Mouse (Mus musculus): Measurements from ENCODE around the gene Ppp1r16b. TPM values are rescaled to one million over a fixed set of nuclear protein-coding genes. Genes with fewer than 3 reads are reported as not detected.

The Ppp1r16b gene
- total and polyA plus RNA-seq, 3 experiments: 0.16 to 0.75 TPM; not detected in 1

GRCm38 (mm10) chr2:158774886-158775285 is 109.7 kb downstream of the Ppp1r16b start:
- ATAC-seq (ENCODE audit: extremely low read depth, insufficient number of reproducible peaks, low FRiP score, poor library complexity, severe bottlenecking) (no peak), DNase-seq (ENCODE audit: low spot score) (no peak)
- Histone ChIP-seq H3K27me3 (ENCODE audit: insufficient read depth, low read length) (no peaks in the 10 kb centered on the region), H3K4me3 (ENCODE audit: low read depth, low read length) (no peak overlapping the region), H3K9me3 (replicated peaks) (no peaks in the 10 kb centered on the region), H3K36me3 (replicated peaks) (peaks cover 91% of the 10 kb centered on the region), H3K4me1 (ENCODE audit: insufficient read depth, low read depth, low read length) (peaks cover 22% of the 10 kb centered on the region)
- no peak for TF ChIP-seq TAL1 (conservative IDR thresholded peaks at IDR 0.05; ENCODE audit: low read depth, low read length)
- TF ChIP-seq GATA1 (IDR thresholded peaks at IDR 0.05; ENCODE audit: borderline replicate concordance, low read length): no peak
- TF ChIP-seq CTCF (IDR thresholded peaks at IDR 0.05; ENCODE audit: low read depth, low read length): no peak
- TF ChIP-seq GATA2 (IDR thresholded peaks at IDR 0.05; ENCODE audit: borderline replicate concordance, low read depth, low read length): no peak
- TF ChIP-seq POLR2AphosphoS5 (IDR thresholded peaks at IDR 0.05; ENCODE audit: insufficient replicate concordance, low read depth, low read length): no peak

- no peaks in the 10 kb centered on the region for H3K9me3 ChIP-seq (replicated peaks)
- no peak for DNase-seq (ENCODE audit: low spot score)
- H3K36me3 ChIP-seq (replicated peaks): peaks cover 93% of the 10 kb centered on the region
- H3K4me1 ChIP-seq (ENCODE audit: insufficient read depth, low read depth, low read length): peaks cover 6% of the 10 kb centered on the region
- H3K4me3 ChIP-seq (ENCODE audit: low read depth, low read length): no peak overlapping the region
- H3K27me3 ChIP-seq (ENCODE audit: insufficient read depth, low read length): no peaks in the 10 kb centered on the region
- no peak for TF ChIP-seq GATA1 (IDR thresholded peaks at IDR 0.05; ENCODE audit: borderline replicate concordance, low read length)
- no peak for TF ChIP-seq GATA2 (IDR thresholded peaks at IDR 0.05; ENCODE audit: borderline replicate concordance, low read depth, low read length)
- TF ChIP-seq POLR2AphosphoS5 (IDR thresholded peaks at IDR 0.05; ENCODE audit: insufficient replicate concordance, low read depth, low read length): no peak
- no peak for TF ChIP-seq TAL1 (conservative IDR thresholded peaks at IDR 0.05; ENCODE audit: low read depth, low read length)
- TF ChIP-seq CTCF (IDR thresholded peaks at IDR 0.05; ENCODE audit: low read depth, low read length): no peak
- no peak for ATAC-seq (ENCODE audit: extremely low read depth, insufficient number of reproducible peaks, low FRiP score, poor library complexity, severe bottlenecking)
Observed at GRCm38 (mm10) chr2:158776716-158777115, 111.5 kb downstream of the Ppp1r16b start.

DNA sequence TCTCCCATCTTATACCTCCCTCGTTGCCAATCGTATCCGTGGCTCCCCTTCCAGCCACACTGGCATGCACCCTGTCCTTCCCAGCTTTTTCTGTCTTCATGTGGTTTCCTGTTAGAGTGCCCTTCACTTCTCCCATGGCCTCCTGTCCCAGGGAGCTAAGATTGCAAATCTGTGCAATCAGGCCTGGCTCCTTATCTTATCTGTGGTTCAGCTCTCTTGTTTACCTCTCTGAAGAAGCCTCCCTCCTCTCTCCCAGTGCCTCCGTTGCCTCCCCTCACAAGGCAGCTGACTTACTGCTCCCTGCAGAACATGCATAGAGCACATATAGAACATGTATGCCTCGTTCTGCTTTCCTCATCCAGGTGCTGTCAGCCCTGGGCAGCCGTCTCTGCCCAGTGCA is 112.3 kb downstream of the Ppp1r16b start:
- ATAC-seq (ENCODE audit: extremely low read depth, insufficient number of reproducible peaks, low FRiP score, poor library complexity, severe bottlenecking) (no peak), DNase-seq (ENCODE audit: low spot score) (no peak)
- no peak for TF ChIP-seq TAL1 (conservative IDR thresholded peaks at IDR 0.05; ENCODE audit: low read depth, low read length)
- no peak for TF ChIP-seq GATA2 (IDR thresholded peaks at IDR 0.05; ENCODE audit: borderline replicate concordance, low read depth, low read length)
- TF ChIP-seq GATA1 (IDR thresholded peaks at IDR 0.05; ENCODE audit: borderline replicate concordance, low read length): no peak
- no peak for TF ChIP-seq POLR2AphosphoS5 (IDR thresholded peaks at IDR 0.05; ENCODE audit: insufficient replicate concordance, low read depth, low read length)
- no peak for TF ChIP-seq CTCF (IDR thresholded peaks at IDR 0.05; ENCODE audit: low read depth, low read length)
- H3K27me3 ChIP-seq (ENCODE audit: insufficient read depth, low read length): no peaks in the 10 kb centered on the region
- no peaks in the 10 kb centered on the region for H3K9me3 ChIP-seq (replicated peaks)
- no peak overlapping the region for H3K4me3 ChIP-seq (ENCODE audit: low read depth, low read length)
- peaks cover 6% of the 10 kb centered on the region for H3K4me1 ChIP-seq (ENCODE audit: insufficient read depth, low read depth, low read length)
- peaks cover 92% of the 10 kb centered on the region for H3K36me3 ChIP-seq (replicated peaks)

- DNase-seq (ENCODE audit: low spot score) (no peak), ATAC-seq (ENCODE audit: extremely low read depth, insufficient number of reproducible peaks, low FRiP score, poor library complexity, severe bottlenecking) (no peak)
- no peaks in the 10 kb centered on the region for H3K27me3 ChIP-seq (ENCODE audit: insufficient read depth, low read length)
- peaks cover 92% of the 10 kb centered on the region for H3K36me3 ChIP-seq (replicated peaks)
- no peak for TF ChIP-seq POLR2AphosphoS5 (IDR thresholded peaks at IDR 0.05; ENCODE audit: insufficient replicate concordance, low read depth, low read length)
- TF ChIP-seq GATA1 (IDR thresholded peaks at IDR 0.05; ENCODE audit: borderline replicate concordance, low read length): no peak
- TF ChIP-seq TAL1 (conservative IDR thresholded peaks at IDR 0.05; ENCODE audit: low read depth, low read length): no peak
- TF ChIP-seq GATA2 (IDR thresholded peaks at IDR 0.05; ENCODE audit: borderline replicate concordance, low read depth, low read length): no peak
- TF ChIP-seq CTCF (IDR thresholded peaks at IDR 0.05; ENCODE audit: low read depth, low read length): no peak
- H3K9me3 ChIP-seq (replicated peaks): no peaks in the 10 kb centered on the region
- H3K4me1 ChIP-seq (ENCODE audit: insufficient read depth, low read depth, low read length): peaks cover 6% of the 10 kb centered on the region
- H3K4me3 ChIP-seq (ENCODE audit: low read depth, low read length): no peak overlapping the region
Observed at GRCm38 (mm10) chr2:158778349-158778748, 113.2 kb downstream of the Ppp1r16b start.

DNA sequence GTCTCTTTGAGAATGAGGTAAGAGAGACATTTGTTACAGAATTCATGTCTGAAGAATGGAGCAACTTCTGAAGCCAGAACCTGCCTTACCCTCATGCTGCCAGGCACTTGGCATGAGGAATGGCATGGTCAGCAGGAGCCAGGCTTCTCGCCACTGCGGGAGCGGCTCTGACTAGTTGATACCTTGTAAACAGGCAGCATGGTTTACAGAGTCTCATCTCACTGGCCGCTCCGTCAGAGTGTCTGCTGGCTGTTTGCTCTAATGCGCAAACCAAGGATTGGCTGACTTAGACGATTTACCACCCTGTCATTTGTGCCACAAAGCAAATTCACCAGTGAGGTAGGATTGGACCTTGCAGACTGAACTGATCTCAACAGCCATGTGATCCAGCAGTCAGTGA is 115.9 kb downstream of the Ppp1r16b start:
- no peak overlapping the region for H3K4me3 ChIP-seq (ENCODE audit: low read depth, low read length)
- TF ChIP-seq CTCF (IDR thresholded peaks at IDR 0.05; ENCODE audit: low read depth, low read length): no peak
- no peak for TF ChIP-seq TAL1 (conservative IDR thresholded peaks at IDR 0.05; ENCODE audit: low read depth, low read length)
- no peak for TF ChIP-seq POLR2AphosphoS5 (IDR thresholded peaks at IDR 0.05; ENCODE audit: insufficient replicate concordance, low read depth, low read length)
- no peak for TF ChIP-seq GATA1 (IDR thresholded peaks at IDR 0.05; ENCODE audit: borderline replicate concordance, low read length)
- no peak for TF ChIP-seq GATA2 (IDR thresholded peaks at IDR 0.05; ENCODE audit: borderline replicate concordance, low read depth, low read length)
- no peak for DNase-seq (ENCODE audit: low spot score)
- peaks cover 6% of the 10 kb centered on the region for H3K4me1 ChIP-seq (ENCODE audit: insufficient read depth, low read depth, low read length)
- no peak for ATAC-seq (ENCODE audit: extremely low read depth, insufficient number of reproducible peaks, low FRiP score, poor library complexity, severe bottlenecking)
- no peaks in the 10 kb centered on the region for H3K27me3 ChIP-seq (ENCODE audit: insufficient read depth, low read length)
- H3K36me3 ChIP-seq (replicated peaks): peaks cover 96% of the 10 kb centered on the region
- no peaks in the 10 kb centered on the region for H3K9me3 ChIP-seq (replicated peaks)

DNA sequence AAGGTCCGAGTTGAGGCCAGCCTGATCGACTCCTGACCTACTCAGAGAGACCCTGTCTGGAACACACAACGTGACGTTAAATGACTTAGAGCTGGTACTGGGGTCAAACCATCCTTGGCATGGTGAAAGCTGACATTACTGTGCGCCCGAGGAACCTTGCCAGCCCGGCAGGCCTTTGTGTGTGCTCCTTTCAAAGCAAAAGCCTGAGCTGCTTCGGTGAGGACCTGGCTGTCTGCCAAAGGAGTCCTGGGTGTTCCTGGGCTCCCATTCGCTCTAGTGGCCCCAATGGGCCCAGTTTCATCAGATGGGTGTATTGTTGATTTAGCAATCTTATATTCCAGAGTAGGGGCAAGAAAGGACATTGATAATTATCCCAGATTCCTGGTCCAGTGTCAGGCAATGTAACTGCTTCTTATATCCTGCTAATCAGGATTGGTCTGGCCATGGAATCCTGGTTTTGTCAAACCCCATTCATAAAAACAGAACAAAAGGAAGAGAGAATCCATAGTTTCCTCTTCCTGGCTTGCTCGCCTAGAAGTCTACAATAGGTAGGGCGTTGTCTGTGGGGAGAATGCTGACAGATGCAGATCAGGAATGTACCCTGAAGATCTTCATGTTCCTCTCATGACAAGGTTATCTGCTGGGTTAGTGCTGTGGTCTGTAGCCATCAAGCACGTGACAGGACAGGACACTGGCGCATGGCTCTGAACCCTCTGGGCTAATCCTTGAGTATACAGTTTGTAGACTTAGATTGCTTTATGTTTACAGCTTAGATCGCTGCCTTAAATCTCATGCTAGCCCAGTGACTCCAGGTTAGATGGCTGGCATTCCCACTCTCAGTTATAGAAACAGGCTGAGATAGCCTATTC is 122.0 kb downstream of the Ppp1r16b start:
- Histone ChIP-seq H3K27me3 (ENCODE audit: insufficient read depth, low read length) (no peaks in the 10 kb centered on the region), H3K4me3 (ENCODE audit: low read depth, low read length) (no peak overlapping the region), H3K36me3 (replicated peaks) (peaks cover 45% of the 10 kb centered on the region), H3K4me1 (ENCODE audit: insufficient read depth, low read depth, low read length) (no peaks in the 10 kb centered on the region), H3K9me3 (replicated peaks) (no peaks in the 10 kb centered on the region)
- no peak for DNase-seq (ENCODE audit: low spot score)
- ATAC-seq (ENCODE audit: extremely low read depth, insufficient number of reproducible peaks, low FRiP score, poor library complexity, severe bottlenecking): no peak
- TF ChIP-seq POLR2AphosphoS5 (IDR thresholded peaks at IDR 0.05; ENCODE audit: insufficient replicate concordance, low read depth, low read length): no peak
- TF ChIP-seq TAL1 (conservative IDR thresholded peaks at IDR 0.05; ENCODE audit: low read depth, low read length): no peak
- TF ChIP-seq GATA2 (IDR thresholded peaks at IDR 0.05; ENCODE audit: borderline replicate concordance, low read depth, low read length): no peak
- no peak for TF ChIP-seq CTCF (IDR thresholded peaks at IDR 0.05; ENCODE audit: low read depth, low read length)
- TF ChIP-seq GATA1 (IDR thresholded peaks at IDR 0.05; ENCODE audit: borderline replicate concordance, low read length): no peak
